Mouse (Mus musculus): ENCODE measurements around the gene Abi3. TPM values are rescaled to one million over a fixed set of nuclear protein-coding genes. Genes with fewer than 3 reads are reported as not detected.

Abi3 gene
- polyA plus RNA-seq (2017; shearing (Covaris generic)), result 74.8 TPM

GRCm38 (mm10) chr11:95842074-95842681 lies at the start of gene Abi3:
TSS of gene Abi3 (minus strand) at chr11:95842476.

GRCm38 (mm10) chr11:95837059-95837458 lies 5.2 kb downstream of the Abi3 start, which contains the start of gene Gngt2:
TSS of gene Gngt2 (plus strand) at chr11:95837216.

DNA sequence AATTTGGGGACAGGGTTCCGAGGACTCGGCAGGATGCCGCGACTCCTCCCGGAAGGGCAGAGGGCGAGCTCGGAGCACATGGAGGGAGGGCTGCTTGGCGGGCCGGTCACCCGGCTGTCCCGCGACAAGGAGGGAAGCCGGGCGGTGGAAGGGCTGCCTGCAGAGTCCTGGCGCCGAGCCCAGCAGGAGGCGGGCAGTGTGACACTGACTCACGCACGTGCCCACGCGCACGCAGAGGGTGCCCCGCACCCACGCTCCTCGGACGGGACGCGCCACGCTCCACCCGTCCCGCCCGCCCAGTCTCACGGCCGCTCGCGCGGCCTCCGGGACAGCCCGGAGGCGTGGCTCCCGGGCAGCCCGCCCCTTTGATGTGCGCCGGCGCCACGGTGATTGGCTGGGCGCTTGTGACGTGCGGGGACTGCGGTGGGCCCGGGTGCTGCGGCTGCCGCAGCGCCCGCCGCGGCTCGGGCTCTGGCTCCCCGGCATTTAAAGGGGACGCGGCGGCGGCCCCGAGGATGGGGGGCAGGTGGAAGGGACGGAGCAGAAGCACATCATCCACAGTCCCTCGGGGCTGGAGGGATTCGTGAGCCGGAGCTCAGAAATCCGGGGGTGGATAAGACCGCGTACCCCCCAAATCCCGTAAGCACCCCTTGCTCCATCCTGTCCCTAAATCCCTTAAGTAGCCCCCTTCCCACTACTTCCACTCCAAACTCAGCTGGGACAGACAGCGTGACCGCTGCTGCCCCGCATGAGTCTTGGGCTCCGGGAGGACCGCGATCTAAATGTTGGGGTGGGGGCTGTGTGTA lies 18.0 kb downstream of the Abi3 start, which contains the start of gene Phospho1:
Gene Phospho1, plus strand, starts transcription at position 429 of the 806 bp plus-strand sequence.

Other genes starting within 250 kb of the Abi3 start
- 87.0 TPM for gene Phb, start 175.5 kb downstream of the Abi3 start, polyA plus RNA-seq (2017; shearing (Covaris generic))
- gene Zfp652, start 129.8 kb downstream of the Abi3 start, polyA plus RNA-seq (2017; shearing (Covaris generic)), result 19.1 TPM
- 2.3 TPM for gene B130006D01Rik, start 118.9 kb downstream of the Abi3 start, polyA plus RNA-seq (2017; shearing (Covaris generic))
- gene Phospho1, start 18.0 kb downstream of the Abi3 start, polyA plus RNA-seq (2017; shearing (Covaris generic)), result not detected
- gene Gngt2, start 5.3 kb downstream of the Abi3 start, polyA plus RNA-seq (2017; shearing (Covaris generic)), result 38.1 TPM
- 0.10 TPM for gene B4galnt2, start 72.4 kb upstream of the Abi3 start, polyA plus RNA-seq (2017; shearing (Covaris generic))
- 0.08 TPM for gene Igf2bp1, start 163.5 kb upstream of the Abi3 start, polyA plus RNA-seq (2017; shearing (Covaris generic))
- gene Gip, start 182.1 kb upstream of the Abi3 start, polyA plus RNA-seq (2017; shearing (Covaris generic)), result not detected
- gene Snf8, start 192.4 kb upstream of the Abi3 start, polyA plus RNA-seq (2017; shearing (Covaris generic)), result 85.6 TPM
- 42.9 TPM for gene Ube2z, start 222.9 kb upstream of the Abi3 start, polyA plus RNA-seq (2017; shearing (Covaris generic))
- 364 TPM for gene Atp5g1, start 233.2 kb upstream of the Abi3 start, polyA plus RNA-seq (2017; shearing (Covaris generic))